Mouse (Mus musculus): ENCODE measurements around the gene Cadm2.
A peak's percentile ranks its signal among the peaks of the same experiment; 100 is the strongest.

Cadm2 gene

DNA sequence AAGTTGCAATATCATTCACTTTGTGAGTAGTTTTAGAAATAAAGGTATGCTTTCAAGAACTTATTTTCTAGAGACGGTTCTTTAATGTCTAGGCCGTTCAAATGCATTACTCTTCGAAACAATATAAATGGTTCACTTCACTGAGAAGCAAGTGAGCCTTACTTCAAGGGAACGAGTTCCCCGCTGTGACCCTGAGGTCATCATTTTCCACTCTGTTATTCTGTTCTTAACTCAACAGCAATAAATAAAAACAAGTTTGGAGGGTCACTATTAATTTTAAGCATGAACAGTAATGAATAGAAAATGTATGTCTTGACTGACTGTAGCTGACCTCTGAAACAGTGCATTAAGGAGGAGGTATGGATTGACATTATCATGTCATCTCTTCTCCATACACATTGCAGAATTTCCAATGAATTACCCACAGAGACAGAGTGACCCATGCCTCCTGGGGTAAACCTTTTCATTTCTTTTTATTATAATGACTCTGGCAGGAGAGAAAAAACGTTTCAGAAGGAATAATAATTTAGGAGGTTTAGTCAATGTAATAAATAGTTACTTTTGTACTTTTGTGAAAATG, 458.4 kb downstream of the Cadm2 start:
- DNase-seq (ENCODE audit: low read depth, low spot score) = peak; percentile 61

DNA sequence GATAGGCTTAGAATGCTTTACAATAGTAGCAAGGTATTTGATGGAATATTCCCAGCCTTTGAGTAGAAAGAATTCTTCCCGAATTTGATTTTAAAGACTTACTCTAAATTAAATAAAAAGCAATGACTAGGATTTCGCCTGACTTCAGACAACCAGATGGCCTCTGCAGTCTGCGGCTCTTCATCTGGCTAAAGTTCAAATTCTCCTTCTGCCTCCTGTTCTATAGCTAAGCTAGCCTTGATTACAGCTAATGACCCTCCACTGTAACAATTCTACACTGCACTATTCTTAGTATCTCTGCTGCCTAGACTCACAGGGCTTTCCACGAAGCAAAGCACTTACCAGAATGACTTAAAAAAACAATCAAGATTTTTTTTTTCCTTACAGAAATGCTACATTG, 495.9 kb downstream of the Cadm2 start:
- DNase-seq (ENCODE audit: low read depth, low spot score) = no peak

DNA sequence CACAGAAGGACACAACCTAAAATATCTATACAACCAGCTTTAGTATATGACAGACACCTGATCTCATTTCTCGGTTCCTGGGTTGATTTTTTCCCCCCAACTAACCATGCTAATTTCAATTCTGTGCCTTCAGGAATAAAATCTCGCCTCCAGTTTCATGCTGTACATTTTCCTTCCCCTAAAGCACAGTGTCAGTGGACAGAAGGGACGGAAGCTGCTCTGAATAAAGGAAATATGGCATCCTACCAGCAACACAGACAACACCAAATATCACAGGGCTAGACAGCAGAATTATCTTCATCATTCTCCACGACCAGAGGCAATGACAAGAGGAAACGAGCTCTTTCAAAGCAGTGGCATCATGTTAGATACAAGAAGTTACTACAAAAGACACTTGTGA, 498.2 kb downstream of the Cadm2 start:
- no peak for DNase-seq (ENCODE audit: low read depth, low spot score)

DNA sequence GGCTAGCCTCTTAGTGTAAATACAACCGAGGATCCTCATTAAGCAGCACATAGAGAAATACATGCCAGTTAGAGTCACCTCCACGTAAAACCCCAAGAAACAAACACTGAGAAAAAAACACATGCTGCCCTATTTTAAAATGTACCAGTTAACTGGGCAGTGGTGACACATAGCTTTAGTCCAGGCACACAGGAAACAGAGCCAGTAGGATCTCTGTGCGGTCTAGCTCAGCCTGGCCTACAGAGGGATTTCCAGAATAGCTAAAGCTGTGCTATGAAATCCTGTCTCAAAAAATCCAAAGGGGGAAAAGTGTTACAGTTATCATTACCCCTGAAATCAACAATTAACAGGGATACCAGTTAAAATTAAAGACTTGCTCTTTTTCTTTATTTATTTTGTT, 498.9 kb downstream of the Cadm2 start:
- no peak for DNase-seq (ENCODE audit: low read depth, low spot score)

DNA sequence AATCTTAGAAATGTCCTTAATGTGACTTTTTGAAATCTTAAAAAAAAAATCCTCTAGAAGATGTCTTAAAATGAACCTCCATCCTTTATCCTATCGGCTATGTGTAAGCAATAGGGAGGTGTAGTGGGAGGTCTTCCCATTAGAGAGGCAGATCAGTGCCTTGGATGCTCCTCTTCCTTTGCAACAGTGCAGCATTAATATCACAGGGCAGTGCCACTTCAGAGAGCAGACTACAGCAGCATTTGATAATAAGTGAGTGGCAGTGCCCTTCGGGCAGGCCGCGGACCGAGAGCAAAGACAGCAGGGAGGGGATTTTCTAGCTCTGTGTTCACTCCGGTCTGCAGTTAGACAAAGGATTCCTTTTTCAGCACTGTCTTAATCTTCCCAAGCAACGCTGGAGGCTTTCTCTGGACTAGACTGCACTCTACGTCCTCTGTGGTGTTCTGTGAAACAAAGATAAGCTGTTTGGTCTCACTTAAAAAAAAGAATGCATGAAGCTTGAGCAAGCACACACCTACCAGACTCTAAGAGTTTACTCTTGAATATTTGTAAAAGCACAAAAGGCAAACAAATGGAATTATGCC, 514.1 kb downstream of the Cadm2 start:
- DNase-seq (ENCODE audit: low read depth, low spot score) = no peak

DNA sequence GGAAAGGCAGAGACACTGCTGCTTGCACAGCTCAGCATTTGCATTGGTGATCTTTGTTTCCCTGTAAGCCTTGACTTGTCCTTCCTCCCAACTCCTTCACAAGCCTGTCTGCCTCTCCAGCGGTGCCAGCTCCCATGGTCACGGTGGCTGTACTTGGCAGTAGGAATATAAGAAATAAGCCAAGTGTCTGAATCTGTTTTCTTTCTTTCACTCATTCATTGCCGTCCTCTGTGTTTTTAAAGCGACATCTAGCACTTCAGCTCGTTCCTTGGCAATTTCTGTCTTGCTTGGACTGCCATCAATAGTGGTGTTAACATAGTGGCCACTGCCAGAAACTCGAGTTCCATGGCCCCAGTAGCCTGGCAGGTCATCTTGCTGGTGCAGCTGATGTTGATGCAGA, 524.0 kb downstream of the Cadm2 start:
- no peak for DNase-seq (ENCODE audit: low read depth, low spot score)

DNA sequence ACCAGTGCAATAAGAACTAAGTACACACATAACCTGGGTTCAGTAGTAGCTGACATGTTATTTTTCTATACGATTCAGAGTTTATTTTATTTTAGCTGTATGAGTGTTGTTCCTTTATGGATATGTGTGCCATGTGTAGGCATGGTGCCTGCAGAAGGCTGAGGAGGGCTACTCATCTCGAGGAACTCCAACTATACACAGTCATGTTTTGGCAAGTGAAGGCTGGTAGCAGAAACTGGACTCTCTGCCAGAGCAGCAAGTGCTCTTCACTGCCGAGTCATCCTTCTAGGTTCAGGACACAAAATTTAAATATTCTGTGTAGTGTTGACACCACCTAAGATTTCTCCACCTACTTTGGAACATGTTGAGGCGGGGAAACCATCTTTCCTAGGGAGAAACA, 524.8 kb downstream of the Cadm2 start:
- no peak for DNase-seq (ENCODE audit: low read depth, low spot score)

DNA sequence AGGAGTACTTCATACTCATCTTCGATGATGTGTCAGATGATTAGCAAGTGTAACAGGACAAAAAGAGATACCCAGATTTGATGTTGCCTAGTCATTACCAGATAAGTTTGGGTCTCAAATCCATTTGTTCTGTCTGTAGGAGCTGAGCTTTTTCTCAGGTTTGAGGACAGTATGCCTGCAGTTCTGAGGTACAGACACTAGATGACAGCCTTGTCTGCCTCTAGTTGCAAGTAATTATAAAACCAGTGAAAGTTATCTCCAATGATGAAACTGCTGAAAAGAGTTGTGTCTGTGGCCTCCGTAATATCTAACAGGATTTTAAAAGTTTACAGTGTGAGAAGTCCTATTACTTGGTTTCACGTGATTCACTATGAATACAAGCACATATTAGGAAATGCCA, 531.0 kb downstream of the Cadm2 start:
- DNase-seq (ENCODE audit: low read depth, low spot score) = peak; percentile 30

DNA sequence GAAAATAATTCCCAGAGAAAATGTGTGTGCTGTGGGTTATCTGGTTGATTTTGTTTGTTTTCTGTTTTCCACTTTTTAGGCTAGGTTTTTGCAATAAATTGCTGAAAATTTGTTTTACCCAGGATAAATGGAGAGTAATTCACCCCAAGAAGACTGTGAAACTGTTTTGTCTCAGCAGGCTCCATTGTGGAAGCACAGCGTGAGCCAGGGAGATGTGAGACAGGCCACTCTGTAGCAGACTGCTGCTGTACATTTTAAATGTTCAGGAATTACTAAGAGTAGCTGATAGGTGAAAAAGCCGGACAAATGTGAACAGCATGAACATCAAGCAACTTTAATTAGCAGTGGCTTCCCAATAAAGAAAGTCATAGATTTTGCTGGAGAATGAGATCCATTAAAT, 541.4 kb downstream of the Cadm2 start:
- DNase-seq (ENCODE audit: low read depth, low spot score) = no peak

DNA sequence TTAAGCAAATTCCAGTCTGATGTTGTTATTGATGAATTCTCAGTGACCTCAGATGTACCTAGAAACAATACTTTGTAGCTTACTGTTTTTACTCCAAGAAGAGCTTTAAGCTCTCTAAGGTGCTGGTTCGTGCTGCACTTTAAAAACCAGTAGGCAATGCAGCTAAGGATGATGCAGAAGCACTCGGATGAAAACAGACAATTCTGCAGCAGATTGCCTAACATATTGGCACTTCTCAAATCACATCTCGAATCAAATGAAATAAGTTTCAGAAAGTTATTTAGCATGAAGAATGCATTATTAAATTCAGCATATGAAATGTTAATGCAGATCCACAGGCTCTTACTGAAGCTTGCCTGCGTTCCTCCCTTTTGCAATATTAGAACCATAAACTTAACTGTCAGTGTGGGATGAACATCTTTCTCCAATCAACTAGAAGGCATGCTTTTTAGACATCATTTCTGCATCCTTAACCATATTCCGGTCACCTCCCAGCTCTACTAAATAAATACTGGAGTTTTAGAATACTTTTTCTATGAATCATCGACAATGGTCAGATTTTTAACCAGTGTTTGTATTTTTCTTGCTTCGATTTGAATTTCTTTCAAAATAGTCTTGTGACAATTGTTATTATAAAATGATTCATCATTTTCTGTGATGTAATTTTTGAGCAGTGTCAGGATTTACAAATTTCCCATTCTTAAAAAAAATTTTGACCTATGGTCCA, 544.4 kb downstream of the Cadm2 start:
- DNase-seq (ENCODE audit: low read depth, low spot score) = no peak

DNA sequence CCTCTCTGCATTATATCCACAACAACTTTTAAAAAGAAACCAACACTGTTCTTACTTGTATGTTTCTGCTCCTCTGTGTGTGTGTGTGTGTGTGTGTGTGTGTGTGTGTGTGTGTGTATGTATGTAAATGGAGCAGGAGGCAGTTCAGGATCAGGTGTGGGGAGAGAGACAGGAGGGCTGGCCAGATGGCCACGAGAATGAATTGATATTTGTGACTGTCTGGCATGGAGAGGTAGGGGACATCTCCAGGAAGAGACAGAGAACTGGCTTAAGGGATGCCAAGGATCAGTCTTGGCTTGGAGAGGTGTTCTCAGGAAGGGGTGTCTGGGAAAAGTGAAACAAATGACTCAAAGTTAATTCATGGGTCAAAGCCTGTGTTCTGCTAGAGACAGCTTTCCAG, 552.2 kb downstream of the Cadm2 start:
- no peak for DNase-seq (ENCODE audit: low read depth, low spot score)

DNA sequence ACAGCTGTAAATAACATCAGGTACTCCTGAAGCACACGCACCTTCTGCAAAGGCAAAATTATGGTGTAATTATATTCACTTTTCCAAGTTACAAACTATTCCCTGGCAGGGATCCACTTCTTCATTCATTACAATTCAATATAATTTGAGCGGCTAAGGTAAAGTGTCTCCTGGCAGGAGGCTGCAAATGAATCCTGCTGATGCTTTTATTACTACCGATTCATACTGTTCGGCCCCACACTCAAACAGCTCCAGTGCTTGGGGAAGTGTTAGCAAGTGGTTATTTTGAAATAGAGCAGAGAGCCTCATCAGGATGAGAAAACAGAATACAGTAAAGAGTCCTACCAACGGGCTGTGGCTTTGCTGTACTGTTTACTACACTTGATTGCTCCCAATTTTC, 589.8 kb downstream of the Cadm2 start:
- DNase-seq (ENCODE audit: low read depth, low spot score) = no peak

DNA sequence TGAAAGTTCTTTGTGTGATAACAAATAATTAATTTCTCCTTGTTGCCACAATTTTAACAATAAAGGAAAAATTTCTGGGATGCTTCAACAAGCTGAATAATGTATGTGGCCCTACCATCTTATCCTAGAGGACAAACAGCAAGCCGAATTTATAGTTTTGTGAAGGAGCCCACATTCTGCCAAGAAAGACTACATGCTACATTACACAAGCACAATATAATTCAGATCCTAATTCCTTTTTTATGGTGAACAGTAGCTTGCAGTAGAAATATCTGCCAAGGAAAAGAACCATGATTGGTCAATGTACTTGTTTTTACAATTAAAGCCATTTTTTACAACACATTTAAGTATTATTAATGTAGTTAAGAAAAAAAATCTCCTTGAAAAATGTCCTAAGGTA, 600.9 kb downstream of the Cadm2 start:
- DNase-seq (ENCODE audit: low read depth, low spot score) = no peak

DNA sequence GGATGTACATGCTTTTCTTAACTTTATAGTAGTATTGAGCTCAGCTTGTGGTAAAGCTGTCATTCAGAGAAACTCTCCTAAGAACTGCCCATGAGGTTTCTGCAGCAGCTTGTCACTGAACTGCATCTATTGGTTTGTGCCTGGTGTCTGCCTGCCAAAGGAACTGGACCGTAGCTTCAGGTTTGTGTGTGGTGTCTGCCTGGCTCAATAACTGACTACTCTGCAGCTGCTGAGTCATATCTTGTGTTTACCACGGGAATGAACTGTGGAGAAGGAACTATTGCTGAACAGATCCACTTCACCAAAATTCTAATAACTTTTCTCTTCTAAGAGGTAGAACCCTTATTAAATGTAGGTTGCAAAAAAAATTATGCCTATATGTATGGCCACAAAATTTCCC, 603.0 kb downstream of the Cadm2 start:
- DNase-seq (ENCODE audit: low read depth, low spot score) = no peak

DNA sequence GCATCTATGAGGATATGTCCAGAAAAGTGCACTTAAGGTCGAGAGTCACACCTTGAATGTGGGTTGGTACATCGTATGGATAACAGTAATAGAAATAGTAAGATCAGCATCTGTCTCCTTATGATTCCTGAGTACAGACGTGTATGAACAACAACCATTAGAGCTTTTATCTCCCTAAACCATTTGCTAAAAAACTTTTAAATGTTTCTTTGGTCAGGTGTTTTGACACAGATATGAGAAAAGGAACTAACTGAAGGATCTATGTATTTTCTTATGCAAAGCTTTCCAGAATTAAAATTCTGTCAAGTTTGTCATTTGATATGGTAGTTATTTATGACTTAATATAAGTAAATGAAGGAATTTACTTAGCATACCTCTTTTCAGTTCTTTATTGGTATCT, 617.5 kb downstream of the Cadm2 start:
- no peak for DNase-seq (ENCODE audit: low read depth, low spot score)

DNA sequence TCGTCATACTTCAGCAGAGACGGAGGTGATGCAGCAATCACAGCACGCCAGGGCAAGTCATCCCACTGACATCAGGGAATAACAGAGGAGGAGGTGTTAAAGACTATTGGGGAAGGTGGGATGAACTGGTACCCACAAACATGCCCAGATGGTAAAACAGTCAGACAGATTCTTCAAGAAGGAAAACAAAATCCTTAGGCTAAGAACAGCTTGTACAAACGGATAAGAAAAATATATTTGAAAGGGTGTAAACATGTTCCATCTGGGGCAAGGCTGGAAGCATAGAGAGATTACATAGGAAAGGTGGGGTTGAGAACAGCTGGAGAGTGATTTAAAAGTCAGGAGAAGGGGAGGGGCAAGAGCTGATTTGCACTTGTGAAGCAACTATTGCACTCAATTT, 619.0 kb downstream of the Cadm2 start:
- DNase-seq (ENCODE audit: low read depth, low spot score) = no peak

DNA sequence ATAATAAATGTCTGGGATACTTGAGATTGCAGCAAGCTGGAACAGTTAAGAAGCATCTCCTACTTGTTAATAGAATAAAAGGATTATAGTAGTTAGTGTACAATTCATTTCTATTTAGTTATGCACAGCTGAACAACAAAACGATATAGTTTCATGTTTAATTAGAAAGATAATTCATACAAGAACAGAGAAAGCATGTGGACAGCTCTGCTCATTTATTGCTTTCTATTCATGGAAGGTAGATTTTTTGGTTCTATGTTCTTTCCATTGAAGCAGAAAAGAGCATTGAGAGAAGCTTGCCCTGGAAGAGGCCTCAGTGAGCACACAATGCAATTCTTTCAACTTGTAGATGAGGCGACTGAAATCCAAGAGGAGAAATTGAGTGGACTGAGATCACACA, 623.2 kb downstream of the Cadm2 start:
- no peak for DNase-seq (ENCODE audit: low read depth, low spot score)

DNA sequence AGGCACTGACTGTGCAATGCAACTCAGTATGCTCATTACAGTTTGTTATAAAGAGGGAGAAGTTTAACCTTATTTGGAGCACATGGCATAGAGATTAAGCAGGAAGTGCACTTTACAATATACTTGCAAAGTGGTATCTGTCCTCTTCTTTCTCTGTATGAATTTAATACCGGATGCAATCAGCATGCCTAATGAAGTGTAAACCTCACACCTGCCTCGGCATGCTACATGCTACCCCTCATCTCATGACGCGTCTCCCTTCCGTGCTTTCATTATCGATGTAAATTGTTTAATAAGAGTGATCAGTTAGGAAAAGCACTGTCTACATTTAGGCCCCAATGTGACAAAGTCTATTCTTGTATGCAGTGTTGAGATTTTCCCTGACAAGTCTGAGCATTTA, 633.0 kb downstream of the Cadm2 start:
- DNase-seq (ENCODE audit: low read depth, low spot score) = no peak

DNA sequence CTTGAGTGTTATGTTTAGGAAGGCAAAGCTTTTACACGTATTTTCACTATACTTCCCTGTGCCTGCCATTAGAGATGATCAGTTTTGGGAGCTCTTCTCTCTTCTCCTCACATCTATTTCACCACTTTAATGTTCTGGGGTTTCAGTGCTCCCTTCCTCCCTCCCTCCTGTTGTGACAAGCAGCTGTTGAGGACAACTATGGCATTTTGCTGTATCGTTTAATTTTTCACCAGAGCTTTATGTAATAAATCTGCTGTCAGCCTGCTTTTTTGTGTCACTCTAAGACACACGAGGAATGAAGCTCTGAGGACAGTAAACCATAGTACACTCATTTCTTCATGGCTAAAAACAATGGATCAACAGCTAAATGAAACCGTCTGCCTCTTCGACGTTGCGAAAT, 633.8 kb downstream of the Cadm2 start:
- no peak for DNase-seq (ENCODE audit: low read depth, low spot score)

DNA sequence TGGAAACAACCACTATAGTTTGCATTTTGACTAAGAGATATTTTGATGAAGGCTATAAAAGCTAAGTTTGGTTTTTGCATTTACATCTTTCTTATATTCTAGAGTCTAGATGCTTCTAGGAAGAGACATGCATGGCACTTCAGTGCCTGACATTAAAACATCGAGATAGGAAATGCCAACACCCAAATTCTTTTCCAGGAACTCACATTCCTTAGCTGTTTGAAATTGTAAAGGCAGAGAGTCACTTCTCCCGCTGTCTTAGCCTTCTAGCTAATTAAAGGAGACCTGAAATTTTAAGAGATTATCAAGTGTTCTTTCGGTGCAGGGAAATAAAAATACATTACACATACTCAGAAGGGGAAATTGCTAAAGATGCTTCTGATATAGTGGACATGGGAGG, 649.8 kb downstream of the Cadm2 start:
- DNase-seq (ENCODE audit: low read depth, low spot score) = no peak

DNA sequence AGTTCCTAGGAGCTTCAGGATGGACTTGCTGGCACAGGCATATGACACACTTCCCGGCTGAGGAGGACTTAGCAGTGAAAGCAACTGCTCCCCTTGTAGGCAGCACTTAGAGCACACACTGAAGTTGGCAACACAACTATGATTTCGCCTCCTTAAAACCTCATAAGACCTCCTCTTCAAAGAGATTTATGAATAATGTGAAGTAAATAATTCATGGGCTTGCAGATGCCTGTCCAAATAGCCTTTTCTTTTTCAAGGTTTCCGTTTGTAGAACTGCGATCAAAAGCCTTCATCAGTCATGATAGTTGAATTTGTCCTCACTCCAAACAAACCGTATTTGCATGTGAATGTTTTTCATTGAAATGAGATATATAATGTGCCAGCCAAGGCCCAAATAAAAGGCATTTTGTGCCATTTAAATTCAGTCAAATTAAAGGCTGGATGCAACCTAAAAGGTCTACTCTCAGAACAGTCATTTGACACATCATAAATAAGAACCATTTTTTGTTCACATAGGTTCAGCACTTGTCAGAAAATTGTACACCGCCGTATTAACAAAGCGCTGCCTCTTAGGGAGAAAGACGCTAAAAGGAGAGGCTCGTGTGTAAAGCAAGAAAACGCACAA, 651.1 kb downstream of the Cadm2 start:
- DNase-seq (ENCODE audit: low read depth, low spot score) = no peak

DNA sequence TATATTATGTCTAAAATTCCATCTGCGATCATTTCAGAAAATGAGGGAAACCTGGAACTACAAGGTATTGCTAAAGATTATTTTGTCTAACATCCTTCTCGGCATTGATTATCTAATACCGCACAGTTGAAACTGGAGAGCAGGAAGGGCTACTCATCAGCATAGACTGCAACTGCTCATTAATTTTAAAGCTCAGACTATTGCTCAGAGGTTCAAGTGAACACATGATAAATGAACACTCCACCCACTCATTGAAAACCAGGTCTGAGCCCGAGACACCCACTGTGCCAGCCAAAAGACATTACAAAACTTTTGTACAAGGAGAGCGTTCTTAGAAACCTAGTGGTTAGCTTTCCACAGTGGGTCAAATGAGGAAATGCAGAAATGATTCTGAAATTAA, 652.4 kb downstream of the Cadm2 start:
- DNase-seq (ENCODE audit: low read depth, low spot score) = no peak

DNA sequence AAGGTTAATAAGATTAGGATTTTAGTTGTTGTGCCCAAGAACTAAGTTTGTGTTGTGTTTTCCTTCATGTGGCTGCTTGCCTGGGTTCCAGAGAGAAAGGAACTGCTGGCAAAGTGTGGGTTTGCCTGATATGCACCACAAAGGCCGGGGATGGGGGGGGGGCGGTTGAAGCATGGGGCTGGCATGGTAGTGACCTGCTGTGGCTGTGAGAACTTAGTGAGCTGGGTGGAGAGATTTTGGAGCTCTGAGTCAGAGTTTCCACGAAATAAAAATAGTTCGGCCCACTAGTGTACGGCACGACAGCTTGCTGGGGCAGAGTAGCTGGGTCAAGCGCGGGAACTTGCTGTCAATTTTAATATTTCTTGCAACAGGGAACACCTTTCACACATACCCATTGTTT, 653.0 kb downstream of the Cadm2 start:
- no peak for DNase-seq (ENCODE audit: low read depth, low spot score)
